Mouse (Mus musculus) embryonic fibroblast, embryonic 13.5 days (primary cell): ENCODE data around the gene Dcp1b. TPM values are rescaled to one million over a fixed set of nuclear protein-coding genes. Genes with fewer than 3 reads are reported as not detected.

Source experiments
- H3K27ac ChIP-seq: 2 replicates; pipeline ENCODE4 v1.5.1; 2012; ENCODE audit warnings: low read length, control low read depth, inconsistent platforms; ENCODE audit not compliant: insufficient read depth
- H3K4me1 ChIP-seq: 2 replicates; pipeline ENCODE4 v1.6.1; 2011; ENCODE audit warnings: low read length; ENCODE audit not compliant: control insufficient read depth, insufficient read depth
- H3K4me3 ChIP-seq: 2 replicates; pipeline ENCODE4 v1.5.1; 2011; ENCODE audit warnings: mild to moderate bottlenecking, control low read depth, low read length; ENCODE audit not compliant: insufficient read depth
- CTCF ChIP-seq: IDR thresholded peaks from 2 replicates; pipeline ENCODE4 v1.5.1; 2011; ENCODE audit warnings: mild to moderate bottlenecking, control low read depth, low read length, moderate library complexity, borderline replicate concordance; ENCODE audit not compliant: insufficient read depth
- POLR2A ChIP-seq: IDR thresholded peaks from 2 replicates; pipeline ENCODE4 v1.6.1; 2011; ENCODE audit warnings: low read depth, mild to moderate bottlenecking, control low read depth, low read length, moderate library complexity
- polyA plus RNA-seq: library from polyadenylated mRNA; stranded (reverse); fragments of >200 nt; gene quantifications from 2 replicates; pipeline ENCODE4 v1.2.4, GENCODE M21; 2011; ENCODE audit warnings: low read depth; ENCODE audit not compliant: missing spikeins, insufficient read length

Gene Dcp1b
- polyA plus RNA-seq = 4.4 and 8.2 TPM in 2 replicates

- no peak within 1 kb of the TSS for H3K27ac ChIP-seq
- H3K4me3 ChIP-seq = peak within 1 kb of the TSS; percentile 86
- H3K4me1 ChIP-seq = 0 out of 2 replicates have a peak, but pooled peaks cover 3% of the 10 kb centered on the region
- TF ChIP-seq CTCF (no peak), POLR2A (peak; percentile 77)
Observed at GRCm38 (mm10) chr6:119175078-119175853, at the start of gene Dcp1b. Gene Dcp1b, plus strand, starts transcription at chr6:119175253.

- Histone ChIP-seq H3K4me3 (no peak overlapping the region), H3K4me1 (peaks cover 2% of the 10 kb centered on the region; the same call in 1 of the 2 replicates), H3K27ac (no peak overlapping the region)
- no peak for TF ChIP-seq POLR2A
- TF ChIP-seq CTCF = no peak
Observed at GRCm38 (mm10) chr6:119126991-119127390, 48.1 kb upstream of the Dcp1b start.

- TF ChIP-seq CTCF (no peak), POLR2A (no peak)
- H3K4me3 ChIP-seq = no peak overlapping the region
- no peaks in the 10 kb centered on the region for H3K4me1 ChIP-seq
- no peak overlapping the region for H3K27ac ChIP-seq
Observed at GRCm38 (mm10) chr6:119128076-119128475, 47.0 kb upstream of the Dcp1b start.

GRCm38 (mm10) chr6:119128521-119128920, 46.5 kb upstream of the Dcp1b start:
- Histone ChIP-seq H3K4me3 (no peak overlapping the region), H3K4me1 (no peaks in the 10 kb centered on the region), H3K27ac (no peak overlapping the region)
- no peak for TF ChIP-seq CTCF

- no peak overlapping the region for H3K27ac ChIP-seq
- TF ChIP-seq CTCF (peak; percentile 53; the same call in 1 of the 2 replicates), POLR2A (no peak)
- H3K4me3 ChIP-seq = no peak overlapping the region
- H3K4me1 ChIP-seq = no peaks in the 10 kb centered on the region
Observed at GRCm38 (mm10) chr6:119129664-119130063, 45.4 kb upstream of the Dcp1b start.

DNA sequence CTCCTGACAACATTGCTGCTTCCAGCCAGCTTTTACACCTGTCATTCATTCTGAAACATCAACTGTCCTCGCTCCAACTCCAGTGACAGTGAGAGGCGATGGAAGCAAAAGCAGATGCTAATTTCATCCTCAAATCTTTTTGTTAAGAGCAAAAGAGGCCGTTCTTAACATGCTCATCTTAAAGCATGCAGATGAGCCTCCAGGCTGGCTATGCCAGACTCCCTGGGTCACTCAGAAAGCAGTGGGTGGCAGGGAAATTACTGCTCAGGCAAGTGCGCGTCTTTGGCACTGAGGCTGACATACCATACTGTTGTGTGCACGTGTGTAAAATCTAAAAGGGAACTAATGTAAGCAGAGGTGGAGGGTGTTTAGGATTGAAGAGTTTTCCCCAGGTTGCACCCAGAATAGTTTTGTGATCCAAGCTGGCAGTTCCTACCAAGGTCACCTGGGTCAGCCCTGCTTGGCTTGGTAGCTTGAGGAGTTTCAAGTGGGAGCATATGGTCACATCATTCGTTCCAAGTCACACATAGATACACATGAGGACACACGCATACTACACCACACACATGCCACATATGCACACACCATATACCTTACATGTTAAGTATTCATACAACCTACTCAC, 42.8 kb upstream of the Dcp1b start:
- Histone ChIP-seq H3K4me1 (no peaks in the 10 kb centered on the region), H3K27ac (no peak overlapping the region), H3K4me3 (no peak overlapping the region)
- TF ChIP-seq POLR2A = no peak
- TF ChIP-seq CTCF = no peak

- Histone ChIP-seq H3K4me3 (no peak overlapping the region), H3K27ac (no peak overlapping the region), H3K4me1 (no peaks in the 10 kb centered on the region)
- no peak for TF ChIP-seq CTCF
- no peak for TF ChIP-seq POLR2A
Observed at GRCm38 (mm10) chr6:119132863-119133262, 42.2 kb upstream of the Dcp1b start.

DNA sequence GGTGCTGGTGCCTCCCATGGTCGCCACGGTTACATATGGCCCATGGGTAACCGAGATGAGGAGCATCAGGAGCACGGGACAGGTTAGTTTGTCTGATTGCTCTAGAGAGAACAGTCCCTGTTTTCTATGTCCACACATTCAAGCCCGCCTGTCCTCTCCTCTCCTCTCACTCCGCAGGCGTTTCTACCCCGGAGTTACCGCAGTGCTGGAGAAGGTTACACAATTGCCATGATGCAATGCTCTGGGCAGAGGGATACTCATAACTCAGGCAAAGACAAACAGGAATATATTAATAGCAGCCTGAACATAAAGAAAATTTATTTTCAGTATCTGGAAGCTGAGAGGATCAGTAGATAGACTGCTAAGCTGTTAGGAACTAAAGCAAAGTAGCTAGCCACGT, 37.3 kb upstream of the Dcp1b start:
- Histone ChIP-seq H3K4me3 (no peak overlapping the region), H3K27ac (no peak overlapping the region), H3K4me1 (0 out of 2 replicates have a peak, but pooled peaks cover 3% of the 10 kb centered on the region)
- TF ChIP-seq CTCF = no peak
- no peak for TF ChIP-seq POLR2A

DNA sequence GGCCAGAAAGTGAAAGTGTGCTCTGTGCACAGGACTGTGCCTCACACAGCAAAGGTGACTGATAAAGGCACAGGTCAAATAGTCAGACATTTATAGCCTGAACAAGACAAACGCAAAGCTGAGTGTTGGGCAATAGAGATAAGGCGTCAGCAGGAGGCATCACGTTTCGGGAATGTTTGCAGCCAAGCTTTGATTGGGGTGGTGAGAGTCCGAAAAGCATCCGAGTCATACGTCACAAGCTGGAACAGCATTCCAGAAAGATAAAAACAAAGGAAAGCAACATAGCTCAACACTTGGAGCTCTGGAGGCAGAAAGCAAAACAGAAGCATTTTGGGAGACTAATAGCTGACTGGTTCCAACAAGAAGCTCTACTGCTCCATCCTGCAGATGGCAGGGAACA, 35.5 kb upstream of the Dcp1b start:
- TF ChIP-seq POLR2A (no peak), CTCF (no peak)
- Histone ChIP-seq H3K4me3 (no peak overlapping the region), H3K4me1 (0 out of 2 replicates have a peak, but pooled peaks cover 3% of the 10 kb centered on the region), H3K27ac (no peak overlapping the region)

DNA sequence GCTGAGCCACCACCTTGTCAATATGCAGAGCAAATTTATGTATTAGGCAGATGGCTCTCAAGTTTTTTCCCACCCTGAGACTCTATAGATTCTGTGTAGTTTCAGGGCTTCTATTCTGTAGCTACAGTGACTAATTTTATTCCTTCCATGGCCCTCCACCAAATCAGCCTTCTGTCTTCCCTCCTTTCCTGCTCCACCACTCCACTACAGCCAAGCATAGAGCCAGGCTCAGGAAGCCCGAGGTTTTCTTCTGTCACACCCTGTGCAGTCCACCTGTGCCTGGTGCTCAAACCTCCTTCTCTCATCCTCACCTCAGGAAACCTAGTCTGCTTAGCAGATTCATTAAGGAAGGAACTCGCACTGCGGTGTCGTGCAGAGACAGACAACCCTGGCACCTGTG, 29.9 kb upstream of the Dcp1b start:
- Histone ChIP-seq H3K4me3 (no peak overlapping the region), H3K27ac (no peak overlapping the region), H3K4me1 (no peaks in the 10 kb centered on the region)
- TF ChIP-seq POLR2A = no peak
- no peak for TF ChIP-seq CTCF
